Mouse (Mus musculus) layer of hippocampus, adult 2 months (tissue): Measurements from ENCODE around the gene Tlk1. TPM values are rescaled to one million over a fixed set of nuclear protein-coding genes. Genes with fewer than 3 reads are reported as not detected.

Experiments used
- DNase-seq, 2 experiments: peaks; one replicate each; pipeline ENCODE4 v3.0.0; 2022; ENCODE audit warnings: low spot score in 2 of 2
- H3K27ac ChIP-seq: fragments of 200-600 bp; 2 replicates; pipeline ENCODE4 v1.8.1; 2022
- H3K4me3 ChIP-seq: fragments of 200-600 bp; 2 replicates; pipeline ENCODE4 v1.8.1; 2022; ENCODE audit warnings: mild to moderate bottlenecking
- CTCF ChIP-seq: fragments of 200-600 bp; conservative IDR thresholded peaks from 2 replicates; pipeline ENCODE4 v1.8.1; 2022; ENCODE audit warnings: antibody characterized with exemption, mild to moderate bottlenecking, moderate library complexity
- long read RNA-seq, 2 experiments: library from polyadenylated mRNA; stranded (forward); transcript quantifications; one replicate each; pipeline ENCODE4 v2.0.0; 2021; ENCODE audit warnings: borderline mapping rate in 2 of 2
- total RNA-seq, 2 experiments: library from RNA; stranded (reverse); gene quantifications; 2 replicates each; pipeline ENCODE4 v1.2.3; 2021

The Tlk1 gene
- 10 to 100 TPM; 74.0 to 83.3 TPM for total RNA-seq
- long read RNA-seq, experiment 1, full-length matches to known transcripts, result 23 of 35 reads
- long read RNA-seq, experiment 1, partial matches to known transcripts, result 4 of 35 reads
- long read RNA-seq, experiment 1, other reads (novel, unspliced or antisense), result 8 of 35 reads
- long read RNA-seq, experiment 2, full-length matches to known transcripts, result 46 of 73 reads
- long read RNA-seq, experiment 2, partial matches to known transcripts, result 4 of 73 reads
- long read RNA-seq, experiment 2, other reads (novel, unspliced or antisense), result 23 of 73 reads

DNA sequence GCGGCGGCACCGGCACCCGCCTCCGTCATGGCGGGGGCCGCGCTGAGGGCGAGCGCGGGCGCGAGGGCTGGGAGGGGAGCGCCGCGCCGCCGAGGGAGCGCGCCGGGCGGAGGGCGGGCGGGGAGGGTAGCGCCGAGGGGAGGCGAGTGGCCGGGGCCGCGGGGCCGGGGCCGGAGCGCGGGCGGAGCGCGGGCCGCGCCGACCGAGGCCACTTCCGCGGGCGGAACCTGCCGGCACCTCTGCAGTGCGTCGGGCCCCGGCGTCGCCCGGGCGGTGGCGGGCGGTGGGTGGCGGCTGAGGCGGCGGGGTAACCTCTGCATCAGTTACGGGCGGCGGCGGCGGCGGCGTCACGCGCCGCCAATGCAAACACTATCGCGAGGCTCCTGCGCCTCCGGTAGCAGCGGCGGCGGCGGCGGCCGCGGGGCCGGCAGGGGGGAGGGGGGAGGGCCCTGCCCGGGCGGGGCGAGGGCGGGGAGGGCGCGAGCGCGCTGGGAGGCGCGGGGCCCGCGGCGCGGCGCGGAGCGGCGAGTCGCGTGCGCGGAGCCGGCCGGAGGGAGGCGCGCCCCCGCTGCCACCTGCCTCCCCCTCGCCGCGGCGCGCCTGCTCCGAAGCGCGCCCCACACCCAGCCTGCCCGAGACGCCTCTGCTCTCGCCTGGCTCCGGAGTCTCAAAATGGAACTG, at the start of gene Tlk1:
TSS of gene Tlk1 (minus strand) at position 358 of the 681 bp plus-strand sequence.
- peak; percentile 30 to 72 for DNase-seq
- peak within 1 kb of the TSS; percentile 80 for H3K4me3 ChIP-seq
- TF ChIP-seq CTCF, result no peak
- H3K27ac ChIP-seq, result peak within 1 kb of the TSS; percentile 96

DNA sequence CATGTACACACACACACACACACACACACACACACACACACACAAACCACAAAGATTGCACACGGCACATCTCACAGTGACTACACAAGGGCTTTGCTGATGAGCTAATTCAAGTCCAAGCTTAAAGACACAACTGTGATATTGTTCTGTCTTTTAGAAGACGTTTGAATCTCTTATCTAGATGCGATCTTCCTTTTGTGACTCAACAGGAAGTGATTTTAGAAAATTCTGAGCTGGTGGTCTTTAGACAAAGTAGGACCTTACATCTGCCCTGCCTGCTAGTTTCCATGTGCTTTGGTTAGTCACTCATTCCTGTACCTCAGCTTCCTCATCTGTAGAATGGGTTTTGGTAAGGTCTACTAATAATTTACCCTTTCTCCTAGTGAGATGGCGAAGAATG, 49.6 kb upstream of the Tlk1 start:
- TF ChIP-seq CTCF, result no peak
- no peak overlapping the region for H3K27ac ChIP-seq
- H3K4me3 ChIP-seq, result no peak overlapping the region
- no peak for DNase-seq

DNA sequence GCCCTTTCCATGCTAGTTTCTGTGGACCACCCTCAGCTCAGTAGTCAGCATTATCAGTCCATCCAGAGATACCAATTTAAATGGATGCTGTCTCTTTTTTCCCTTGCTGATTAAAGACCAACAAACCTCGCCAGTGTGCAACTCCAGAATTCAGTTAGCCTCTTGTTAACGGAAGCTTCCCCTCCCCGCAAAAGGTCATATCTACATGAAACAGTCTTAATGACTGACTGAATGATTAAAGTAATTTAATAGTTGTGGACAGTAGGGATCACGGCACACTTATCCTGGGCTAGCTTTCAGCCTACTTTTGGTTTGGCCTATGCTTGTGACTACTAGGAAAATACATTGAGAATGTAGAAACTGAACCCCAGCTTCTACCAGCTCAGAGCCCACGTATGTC, 47.6 kb upstream of the Tlk1 start:
- TF ChIP-seq CTCF, result no peak
- DNase-seq, result no peak
- no peak overlapping the region for H3K4me3 ChIP-seq
- H3K27ac ChIP-seq, result no peak overlapping the region

DNA sequence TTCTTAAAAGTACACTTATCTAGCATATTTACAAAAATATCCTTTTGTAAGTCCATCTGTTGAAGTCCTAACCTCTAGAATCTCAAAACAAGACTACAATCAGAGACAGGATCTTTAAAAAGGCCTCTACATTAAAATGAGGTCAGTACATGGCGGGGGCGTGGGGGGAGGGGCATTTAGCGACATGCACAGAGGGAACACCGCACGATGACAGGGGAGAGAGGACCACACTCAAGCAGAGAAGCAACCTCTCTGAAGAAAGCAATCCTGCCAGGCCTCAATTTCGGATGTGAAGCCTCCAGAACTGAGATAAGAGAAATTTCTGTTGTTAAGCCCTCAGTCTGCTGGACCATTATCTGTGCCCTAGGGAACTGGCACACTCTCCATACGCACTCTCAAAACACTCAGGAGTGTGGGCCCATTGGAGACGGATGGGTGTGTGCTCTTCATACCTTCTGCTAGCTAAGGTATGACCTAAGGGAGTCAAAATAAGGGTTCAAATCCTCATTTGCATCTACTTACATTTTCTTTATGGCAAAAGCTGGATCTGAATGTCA, 46.0 kb upstream of the Tlk1 start:
- no peak overlapping the region for H3K4me3 ChIP-seq
- TF ChIP-seq CTCF, result no peak

DNA sequence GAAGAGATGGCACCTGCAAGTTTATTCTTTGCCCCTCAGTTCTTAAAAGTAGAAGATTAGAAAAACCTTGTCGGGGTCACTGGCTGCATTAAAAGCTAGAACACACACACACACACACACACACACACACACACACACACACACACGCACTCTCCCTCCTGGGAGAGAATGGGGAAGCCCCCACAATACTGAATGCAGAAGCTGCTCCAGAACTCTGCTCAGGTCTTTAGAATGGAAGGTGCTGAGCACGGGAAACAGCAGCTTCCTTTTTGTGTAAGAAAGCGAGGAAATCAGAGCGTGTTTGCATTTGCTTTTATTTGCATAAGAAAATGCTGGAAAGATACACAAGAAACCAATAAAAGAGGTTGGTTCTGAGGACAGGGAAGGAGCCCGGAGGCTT, 45.3 kb upstream of the Tlk1 start:
- no peak overlapping the region for H3K27ac ChIP-seq
- no peak overlapping the region for H3K4me3 ChIP-seq
- DNase-seq, result no peak
- no peak for TF ChIP-seq CTCF

More for the DNA sequence above, 46.0 kb upstream of the Tlk1 start:
- H3K27ac ChIP-seq, result no peak overlapping the region
- no peak for DNase-seq

- no peak for TF ChIP-seq CTCF
- no peak for DNase-seq
Measured at GRCm38 (mm10) chr2:70869116-70869515, 43.6 kb upstream of the Tlk1 start.

GRCm38 (mm10) chr2:70867231-70867630, 41.7 kb upstream of the Tlk1 start:
- no peak for TF ChIP-seq CTCF
- no peak overlapping the region for H3K4me3 ChIP-seq
- H3K27ac ChIP-seq, result no peak overlapping the region
- DNase-seq, result no peak

More at GRCm38 (mm10) chr2:70869116-70869515, 43.6 kb upstream of the Tlk1 start:
- Histone ChIP-seq H3K4me3 (no peak overlapping the region), H3K27ac (no peak overlapping the region)

DNA sequence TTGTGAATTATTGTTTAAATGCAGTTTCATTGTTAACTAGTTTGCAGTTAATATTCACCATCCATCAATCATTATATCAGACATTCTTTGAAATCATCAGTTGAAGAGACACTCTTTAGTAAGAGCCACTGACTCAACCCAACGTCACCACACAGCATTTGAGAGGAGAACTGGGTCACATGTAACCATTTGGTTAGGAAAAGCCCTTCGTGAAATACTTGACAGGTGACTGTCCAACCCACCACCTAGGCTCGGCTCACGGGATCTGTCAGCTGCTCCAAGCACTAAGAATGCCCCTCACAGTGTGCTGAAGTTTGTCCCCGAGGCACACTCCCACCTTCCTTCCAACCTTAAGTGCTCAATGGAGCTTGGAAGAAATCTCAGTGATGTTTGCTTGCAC, 37.4 kb upstream of the Tlk1 start:
- Histone ChIP-seq H3K27ac (no peak overlapping the region), H3K4me3 (no peak overlapping the region)
- DNase-seq, result no peak
- no peak for TF ChIP-seq CTCF

GRCm38 (mm10) chr2:70859740-70860139, 34.2 kb upstream of the Tlk1 start:
- Histone ChIP-seq H3K4me3 (no peak overlapping the region), H3K27ac (no peak overlapping the region)
- no peak for DNase-seq
- TF ChIP-seq CTCF, result peak; percentile 40

- H3K27ac ChIP-seq, result no peak overlapping the region
- no peak overlapping the region for H3K4me3 ChIP-seq
- DNase-seq, result no peak
- TF ChIP-seq CTCF, result no peak
Measured at GRCm38 (mm10) chr2:70856971-70857370, 31.4 kb upstream of the Tlk1 start.

- TF ChIP-seq CTCF, result no peak
- no peak overlapping the region for H3K4me3 ChIP-seq
- no peak overlapping the region for H3K27ac ChIP-seq
- no peak for DNase-seq
Measured at GRCm38 (mm10) chr2:70854231-70854888, 28.8 kb upstream of the Tlk1 start.

DNA sequence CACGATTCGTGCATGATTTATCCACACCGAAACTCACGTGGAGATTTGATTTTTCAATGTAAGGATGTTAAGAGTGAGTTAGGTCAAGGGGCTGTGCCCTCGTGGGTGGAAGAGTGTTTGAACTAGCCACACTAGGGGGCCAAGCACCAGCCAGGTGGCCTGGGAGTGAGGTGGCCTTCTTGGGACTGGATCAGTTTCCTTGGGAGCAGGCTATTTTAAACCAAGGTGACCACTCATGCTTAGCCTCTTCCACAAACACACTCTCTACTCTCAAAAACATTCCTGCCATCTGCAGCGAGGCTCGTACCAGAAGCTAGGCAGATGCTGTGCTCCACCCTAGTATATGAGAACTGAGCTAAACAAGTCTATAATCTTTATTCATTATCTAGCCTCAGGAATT, 27.8 kb upstream of the Tlk1 start:
- Histone ChIP-seq H3K4me3 (no peak overlapping the region), H3K27ac (peak overlapping the region; percentile 68; the same call in 1 of the 2 replicates)
- no peak for TF ChIP-seq CTCF
- no peak for DNase-seq

DNA sequence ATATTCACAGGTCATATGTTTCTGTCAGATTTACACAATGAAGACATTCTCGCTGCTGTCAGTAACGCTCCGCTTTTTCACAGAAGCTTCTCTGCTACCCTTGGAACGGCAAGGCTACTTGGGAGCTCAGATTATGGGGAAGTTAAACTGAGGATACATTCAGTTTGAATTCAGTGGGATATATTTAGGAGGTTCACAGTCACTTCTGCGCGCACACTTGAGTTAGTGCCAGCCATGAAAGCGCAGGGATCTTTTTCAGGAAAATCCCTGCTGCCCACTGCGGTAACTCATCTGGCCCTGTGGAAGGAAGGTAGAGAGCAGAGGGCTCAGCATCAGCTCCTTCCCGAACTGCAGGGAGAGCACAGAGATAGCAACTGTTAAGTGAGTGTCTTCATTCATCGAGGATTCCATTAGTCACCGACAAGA, 27.3 kb upstream of the Tlk1 start:
- Histone ChIP-seq H3K4me3 (peak overlapping the region; percentile 13; the same call in 1 of the 2 replicates), H3K27ac (peak overlapping the region; percentile 68)
- peak in 1 of 2 experiments; percentile 13 for DNase-seq
- TF ChIP-seq CTCF, result no peak
